Mouse (Mus musculus) E14TG2a.4 (cell line): ENCODE results near the gene Casp2.
A peak's percentile ranks its signal among the peaks of the same experiment; 100 is the strongest.

Source experiments
- H3K27me3 ChIP-seq: 2 replicates; pipeline ENCODE4 v1.6.1; 2014; ENCODE audit warnings: low read length, control low read depth; ENCODE audit not compliant: insufficient read depth
- H3K36me3 ChIP-seq: 2 replicates; pipeline ENCODE4 v1.6.1; 2014; ENCODE audit warnings: low read length, control low read depth; ENCODE audit not compliant: insufficient read depth
- H3K4me1 ChIP-seq: replicated peaks from 2 replicates; pipeline ENCODE4 v1.6.1; 2014; ENCODE audit warnings: low read depth, low read length, control low read depth
- H3K4me3 ChIP-seq: replicated peaks from 2 replicates; pipeline ENCODE4 v1.5.1; 2014; ENCODE audit warnings: mild to moderate bottlenecking, low read length
- H3K9me3 ChIP-seq: 2 replicates; pipeline ENCODE4 v1.6.1; 2014; ENCODE audit warnings: low read length, control low read depth
- CTCF ChIP-seq: conservative IDR thresholded peaks from 2 replicates; pipeline ENCODE4 v1.5.1; 2014; ENCODE audit warnings: low read length
- NANOG ChIP-seq: IDR thresholded peaks from 2 replicates; pipeline ENCODE4 v1.6.1; 2014; ENCODE audit warnings: borderline replicate concordance, low read length, mixed read lengths
- POU5F1 ChIP-seq: IDR thresholded peaks from 2 replicates; pipeline ENCODE4 v1.6.1; 2014; ENCODE audit warnings: low read length, borderline replicate concordance

Gene Casp2

GRCm38 (mm10) chr6:42295549-42296094, 30.8 kb downstream of the Casp2 start:
- peaks cover 74% of the 10 kb centered on the region for H3K36me3 ChIP-seq
- H3K4me3 ChIP-seq = no peak overlapping the region
- no peaks in the 10 kb centered on the region for H3K4me1 ChIP-seq
- TF ChIP-seq POU5F1 (no peak), CTCF (no peak), NANOG (no peak)
- no peaks in the 10 kb centered on the region for H3K9me3 ChIP-seq
- no peaks in the 10 kb centered on the region for H3K27me3 ChIP-seq

GRCm38 (mm10) chr6:42299362-42299761, 34.6 kb downstream of the Casp2 start:
- TF ChIP-seq POU5F1 (no peak), NANOG (no peak), CTCF (0 out of 2 replicates have a peak, but pooled peaks have one; percentile 2)
- peaks cover 46% of the 10 kb centered on the region for H3K36me3 ChIP-seq

GRCm38 (mm10) chr6:42309816-42310378, 45.1 kb downstream of the Casp2 start:
- H3K27me3 ChIP-seq = no peaks in the 10 kb centered on the region
- TF ChIP-seq NANOG = no peak
- no peak for TF ChIP-seq CTCF
- no peak for TF ChIP-seq POU5F1
- peaks cover 69% of the 10 kb centered on the region for H3K36me3 ChIP-seq
- no peak overlapping the region for H3K4me3 ChIP-seq
- no peaks in the 10 kb centered on the region for H3K9me3 ChIP-seq
- H3K4me1 ChIP-seq = no peaks in the 10 kb centered on the region

More at GRCm38 (mm10) chr6:42299362-42299761, 34.6 kb downstream of the Casp2 start:
- H3K9me3 ChIP-seq = no peaks in the 10 kb centered on the region
- H3K4me3 ChIP-seq = no peak overlapping the region
- H3K4me1 ChIP-seq = no peaks in the 10 kb centered on the region
- no peaks in the 10 kb centered on the region for H3K27me3 ChIP-seq

GRCm38 (mm10) chr6:42310427-42311053, 45.8 kb downstream of the Casp2 start:
- H3K4me1 ChIP-seq = no peaks in the 10 kb centered on the region
- H3K36me3 ChIP-seq = peaks cover 66% of the 10 kb centered on the region
- no peak overlapping the region for H3K4me3 ChIP-seq
- H3K9me3 ChIP-seq = no peaks in the 10 kb centered on the region
- TF ChIP-seq POU5F1 (no peak), NANOG (no peak), CTCF (no peak)
- H3K27me3 ChIP-seq = no peaks in the 10 kb centered on the region

- H3K4me3 ChIP-seq = no peak overlapping the region
- H3K4me1 ChIP-seq = peaks cover 6% of the 10 kb centered on the region
- peaks cover 11% of the 10 kb centered on the region for H3K36me3 ChIP-seq
- no peaks in the 10 kb centered on the region for H3K9me3 ChIP-seq
- no peak for TF ChIP-seq POU5F1
- TF ChIP-seq CTCF = no peak
- no peak for TF ChIP-seq NANOG
- peaks cover 51% of the 10 kb centered on the region for H3K27me3 ChIP-seq
Observed at GRCm38 (mm10) chr6:42318293-42318692, 53.5 kb downstream of the Casp2 start.

DNA sequence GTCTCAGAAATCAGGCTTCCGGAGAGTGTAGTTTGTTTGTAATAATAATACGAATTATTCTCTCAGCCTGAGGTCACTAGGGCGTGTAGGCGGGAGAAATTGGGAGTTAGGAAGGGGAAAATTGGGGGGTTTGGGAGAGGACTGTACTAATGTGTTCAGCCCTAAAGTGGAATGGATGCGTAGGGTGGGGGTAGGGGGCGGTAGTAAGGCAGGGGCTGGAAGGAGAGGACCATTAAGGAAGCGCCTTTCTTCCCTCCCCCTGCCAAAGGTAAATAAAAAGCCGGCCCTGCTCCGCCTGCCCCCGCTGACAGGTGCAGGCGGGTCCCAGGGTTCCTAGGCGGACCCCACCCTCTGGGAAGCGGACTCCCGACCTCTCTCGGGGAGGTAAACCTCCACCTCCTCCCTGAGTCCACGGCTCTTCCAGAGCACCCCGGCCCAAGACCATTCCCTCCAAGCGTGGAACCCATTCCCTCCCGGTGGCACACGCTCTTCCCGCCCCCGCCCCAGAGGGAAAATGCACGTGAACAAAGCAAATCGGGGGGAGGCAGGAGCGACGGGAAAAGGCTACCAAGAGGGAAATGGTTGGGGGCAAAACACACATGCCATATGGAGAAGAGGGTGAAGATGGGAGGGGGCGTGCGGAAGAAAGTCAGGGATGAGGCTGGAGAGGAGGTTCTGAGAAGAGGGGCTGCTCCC, 58.7 kb downstream of the Casp2 start:
- peaks cover 23% of the 10 kb centered on the region for H3K4me1 ChIP-seq
- TF ChIP-seq POU5F1 = no peak
- no peaks in the 10 kb centered on the region for H3K9me3 ChIP-seq
- no peaks in the 10 kb centered on the region for H3K36me3 ChIP-seq
- H3K4me3 ChIP-seq = peak overlapping the region; percentile 84
- peaks cover 81% of the 10 kb centered on the region for H3K27me3 ChIP-seq

GRCm38 (mm10) chr6:42324067-42324481, 59.3 kb downstream of the Casp2 start:
- Histone ChIP-seq H3K36me3 (no peaks in the 10 kb centered on the region), H3K4me1 (peaks cover 23% of the 10 kb centered on the region), H3K27me3 (peaks cover 80% of the 10 kb centered on the region), H3K4me3 (peak overlapping the region; percentile 84), H3K9me3 (no peaks in the 10 kb centered on the region)
- TF ChIP-seq POU5F1 (no peak), NANOG (no peak), CTCF (no peak)

DNA sequence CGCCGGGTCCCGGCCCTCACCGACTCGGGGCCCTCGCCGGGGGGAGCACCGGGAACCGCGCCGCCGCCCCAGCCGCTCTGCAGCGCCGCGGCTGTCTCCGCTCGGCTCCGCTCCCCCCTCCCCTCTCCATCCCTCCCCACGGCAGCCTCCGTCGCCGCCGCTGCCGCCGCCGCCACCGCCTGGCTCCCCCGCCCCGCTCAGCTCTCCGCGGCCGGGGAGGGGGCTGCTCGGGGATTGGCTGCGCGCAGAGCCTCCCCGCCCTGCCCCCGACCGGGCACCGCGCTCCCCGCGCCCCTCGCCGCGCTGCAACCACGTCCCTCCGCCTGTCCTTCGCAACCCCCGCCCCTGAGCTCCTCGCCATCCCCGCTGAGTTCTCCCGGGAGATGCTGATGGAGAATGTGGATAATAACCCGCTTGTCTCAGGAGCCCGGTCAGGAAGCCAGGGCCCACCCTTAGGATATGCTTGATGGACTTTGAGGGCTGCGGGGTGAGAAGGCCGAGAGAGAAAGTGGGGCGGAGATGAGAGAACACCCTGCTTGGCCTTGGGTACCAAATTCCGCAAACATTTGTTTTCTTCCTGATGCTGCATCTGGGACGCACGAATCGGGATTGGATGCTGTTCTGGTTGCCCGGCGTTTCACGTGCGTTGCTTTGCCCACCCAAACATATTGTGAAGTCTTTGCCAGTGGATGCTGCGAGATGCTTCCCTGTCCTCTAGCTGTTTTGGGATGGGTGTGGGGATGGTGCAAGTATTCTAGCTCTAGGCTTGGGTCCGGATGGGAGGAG, 59.9 kb downstream of the Casp2 start, which contains the start of gene Fam131b:
Fam131b (minus strand) TSS at position 162 of the 786 bp plus-strand sequence.
- no peak for TF ChIP-seq NANOG
- TF ChIP-seq POU5F1 = no peak
- TF ChIP-seq CTCF = no peak
- Histone ChIP-seq H3K27me3 (peaks cover 79% of the 10 kb centered on the region), H3K4me1 (peaks cover 23% of the 10 kb centered on the region), H3K36me3 (no peaks in the 10 kb centered on the region), H3K9me3 (no peaks in the 10 kb centered on the region), H3K4me3 (peak within 1 kb of the TSS; percentile 84)
